Mouse (Mus musculus): ENCODE results near the gene 4930404N11Rik. TPM values are rescaled to one million over a fixed set of nuclear protein-coding genes. Genes with fewer than 3 reads are reported as not detected.
A peak's percentile ranks its signal among the peaks of the same experiment; 100 is the strongest.

Gene 4930404N11Rik
- polyA plus RNA-seq, 1 experiment from 2014 or later: 0.81 TPM

- Histone ChIP-seq H3K4me3 (no peak overlapping the region), H3K4me2 (0 out of 2 replicates have a peak overlapping the region, but pooled peaks have one; percentile 2), H3K4me1 (replicated peaks) (peaks cover 88% of the 10 kb centered on the region), H3K27ac (0 out of 2 replicates have a peak overlapping the region, but pooled peaks have one; percentile 2), H3K9ac (no peak overlapping the region), H3K27me3 (no peaks in the 10 kb centered on the region), H3K36me3 (no peaks in the 10 kb centered on the region), H3K9me3 (replicated peaks) (no peaks in the 10 kb centered on the region)
- 54% methylated on average over 8 of the region's 8 CpGs for WGBS
- ATAC-seq (replicated peaks; ENCODE audit: insufficient number of reproducible peaks, insufficient read depth, low FRiP score, low read depth): no peak
These were observed 4.9 kb downstream of the 4930404N11Rik start for GRCm38 (mm10) chr10:81360721-81361120.

GRCm38 (mm10) chr10:81358841-81359240 lies 6.8 kb downstream of the 4930404N11Rik start:
- Histone ChIP-seq H3K27me3 (no peaks in the 10 kb centered on the region), H3K4me1 (replicated peaks) (peaks cover 71% of the 10 kb centered on the region), H3K9ac (0 out of 2 replicates have a peak overlapping the region, but pooled peaks have one; percentile 95), H3K36me3 (no peaks in the 10 kb centered on the region), H3K4me2 (peak overlapping the region; percentile 98), H3K27ac (peak overlapping the region; percentile 78), H3K4me3 (peak overlapping the region; percentile 95), H3K9me3 (replicated peaks) (no peaks in the 10 kb centered on the region)
- ATAC-seq (replicated peaks; ENCODE audit: insufficient number of reproducible peaks, insufficient read depth, low FRiP score, low read depth): no peak
- 63% methylated on average over 1 of the region's 1 CpGs for WGBS

- no peaks in the 10 kb centered on the region for H3K9me3 ChIP-seq (replicated peaks)
- no peaks in the 10 kb centered on the region for H3K27me3 ChIP-seq
- H3K4me2 ChIP-seq: peak overlapping the region; percentile 98
- peak overlapping the region; percentile 95 for H3K9ac ChIP-seq
- no peak for ATAC-seq (replicated peaks; ENCODE audit: insufficient number of reproducible peaks, insufficient read depth, low FRiP score, low read depth)
- peak overlapping the region; percentile 95 for H3K4me3 ChIP-seq
- peak overlapping the region; percentile 78 for H3K27ac ChIP-seq
- no peaks in the 10 kb centered on the region for H3K36me3 ChIP-seq
- 14% methylated on average over 4 of the region's 4 CpGs for WGBS
- peaks cover 64% of the 10 kb centered on the region for H3K4me1 ChIP-seq (replicated peaks)
These were observed 7.4 kb downstream of the 4930404N11Rik start for GRCm38 (mm10) chr10:81358209-81358608.

- Histone ChIP-seq H3K4me2 (peak within 1 kb of the TSS; percentile 98), H3K27me3 (no peaks in the 10 kb centered on the region), H3K9me3 (replicated peaks) (no peaks in the 10 kb centered on the region), H3K27ac (peak within 1 kb of the TSS; percentile 78), H3K9ac (peak within 1 kb of the TSS; percentile 95), H3K4me3 (peak within 1 kb of the TSS; percentile 95), H3K36me3 (no peaks in the 10 kb centered on the region), H3K4me1 (replicated peaks) (peaks cover 54% of the 10 kb centered on the region)
- peak; percentile 81 for ATAC-seq (replicated peaks; ENCODE audit: insufficient number of reproducible peaks, insufficient read depth, low FRiP score, low read depth)
- WGBS: 2% methylated on average over 79 of the region's 79 CpGs
These were observed 8.4 kb downstream of the 4930404N11Rik start, which contains the start of gene Mfsd12 for GRCm38 (mm10) chr10:81356991-81357844. Mfsd12 (plus strand) TSS chr10:81357491.

- Histone ChIP-seq H3K9me3 (replicated peaks) (no peaks in the 10 kb centered on the region), H3K9ac (peak overlapping the region; percentile 8; the same call in 1 of the 2 replicates)
These were observed 9.1 kb downstream of the 4930404N11Rik start for GRCm38 (mm10) chr10:81356352-81356990.

DNA sequence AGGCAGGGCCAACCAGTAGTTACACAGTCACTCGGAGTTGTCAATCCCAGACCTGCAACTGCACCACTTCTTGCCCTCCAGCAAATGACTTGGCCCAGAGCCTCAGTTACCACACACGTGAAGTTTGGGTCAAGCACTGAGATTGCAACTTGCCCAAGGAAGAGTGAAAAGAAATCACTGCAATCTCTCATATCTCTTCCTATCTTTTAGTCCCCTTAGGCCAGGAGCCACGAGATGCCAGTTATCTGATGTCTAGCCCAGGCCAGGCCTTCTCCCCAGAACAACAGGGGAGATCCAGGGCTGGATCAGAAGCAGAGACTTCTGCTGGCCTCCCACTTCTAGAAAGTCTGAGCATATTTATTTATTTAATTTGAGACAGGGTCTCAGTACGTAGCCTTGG lies 10.1 kb downstream of the 4930404N11Rik start:
- WGBS: 68% methylated on average over 4 of the region's 4 CpGs
- Histone ChIP-seq H3K4me1 (replicated peaks) (peaks cover 46% of the 10 kb centered on the region), H3K27me3 (no peaks in the 10 kb centered on the region), H3K27ac (no peak overlapping the region), H3K9ac (no peak overlapping the region), H3K4me2 (no peak overlapping the region), H3K4me3 (no peak overlapping the region), H3K36me3 (no peaks in the 10 kb centered on the region), H3K9me3 (replicated peaks) (no peaks in the 10 kb centered on the region)
- ATAC-seq (replicated peaks; ENCODE audit: insufficient number of reproducible peaks, insufficient read depth, low FRiP score, low read depth): no peak

More at GRCm38 (mm10) chr10:81356352-81356990, 9.1 kb downstream of the 4930404N11Rik start:
- Histone ChIP-seq H3K4me2 (peak overlapping the region; percentile 98), H3K27me3 (no peaks in the 10 kb centered on the region), H3K27ac (peak overlapping the region; percentile 46; the same call in 1 of the 2 replicates), H3K36me3 (no peaks in the 10 kb centered on the region), H3K4me3 (peak overlapping the region; percentile 95), H3K4me1 (replicated peaks) (peaks cover 49% of the 10 kb centered on the region)
- ATAC-seq (replicated peaks; ENCODE audit: insufficient number of reproducible peaks, insufficient read depth, low FRiP score, low read depth): no peak
- 50% methylated on average over 12 of the region's 12 CpGs for WGBS

GRCm38 (mm10) chr10:81354738-81355477 lies 10.7 kb downstream of the 4930404N11Rik start:
- Histone ChIP-seq H3K9ac (no peak overlapping the region), H3K4me1 (replicated peaks) (peaks cover 40% of the 10 kb centered on the region), H3K4me2 (no peak overlapping the region), H3K9me3 (replicated peaks) (no peaks in the 10 kb centered on the region), H3K4me3 (no peak overlapping the region), H3K27me3 (no peaks in the 10 kb centered on the region), H3K27ac (peak overlapping the region; percentile 37; the same call in 1 of the 2 replicates), H3K36me3 (no peaks in the 10 kb centered on the region)
- 64% methylated on average over 9 of the region's 9 CpGs for WGBS
- no peak for ATAC-seq (replicated peaks; ENCODE audit: insufficient number of reproducible peaks, insufficient read depth, low FRiP score, low read depth)

DNA sequence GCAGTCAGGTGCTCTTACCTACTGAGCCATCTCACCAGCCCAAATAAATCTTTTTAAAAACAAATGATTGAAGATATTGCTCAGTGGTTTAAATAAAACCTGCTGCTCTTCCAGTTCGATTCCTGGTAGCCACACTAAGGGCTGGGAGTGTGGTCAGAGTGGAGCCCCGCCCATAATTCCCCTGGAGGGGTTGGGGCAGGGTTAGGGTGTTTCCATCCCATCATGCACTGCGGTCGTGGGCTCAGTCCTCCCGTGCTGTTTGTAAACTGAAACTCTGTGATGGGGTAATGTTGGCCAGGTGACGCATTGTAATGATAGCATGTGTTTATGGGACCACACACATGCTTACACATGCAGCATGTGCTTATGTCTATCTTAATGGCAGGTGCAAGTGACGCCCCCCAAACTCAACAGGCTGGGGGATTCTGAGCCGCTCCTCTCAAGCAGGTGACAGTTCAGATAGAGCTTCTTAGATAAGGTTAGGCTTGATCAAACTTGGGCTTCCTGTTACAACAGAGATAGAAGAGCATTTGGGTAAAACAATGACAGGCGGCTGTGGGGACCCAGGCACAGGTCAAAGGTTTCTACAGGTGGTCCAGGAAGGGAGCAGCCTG lies 13.8 kb downstream of the 4930404N11Rik start:
- Histone ChIP-seq H3K9ac (no peak overlapping the region), H3K36me3 (peaks cover 7% of the 10 kb centered on the region; the same call in 1 of the 2 replicates), H3K27ac (no peak overlapping the region), H3K4me2 (no peak overlapping the region), H3K27me3 (no peaks in the 10 kb centered on the region), H3K4me1 (replicated peaks) (peaks cover 44% of the 10 kb centered on the region), H3K4me3 (no peak overlapping the region), H3K9me3 (replicated peaks) (no peaks in the 10 kb centered on the region)
- no peak for ATAC-seq (replicated peaks; ENCODE audit: insufficient number of reproducible peaks, insufficient read depth, low FRiP score, low read depth)
- 18% methylated on average over 9 of the region's 9 CpGs for WGBS

GRCm38 (mm10) chr10:81350351-81351063 lies 15.1 kb downstream of the 4930404N11Rik start, which contains the start of gene Hmg20b:
Hmg20b (minus strand) TSS chr10:81350480.
- Histone ChIP-seq H3K27ac (peak within 1 kb of the TSS; percentile 83), H3K4me2 (peak within 1 kb of the TSS; percentile 73), H3K4me1 (replicated peaks) (peaks cover 43% of the 10 kb centered on the region), H3K9me3 (replicated peaks) (no peaks in the 10 kb centered on the region), H3K4me3 (peak within 1 kb of the TSS; percentile 73), H3K9ac (peak within 1 kb of the TSS; percentile 90), H3K27me3 (no peaks in the 10 kb centered on the region), H3K36me3 (peaks cover 20% of the 10 kb centered on the region; the same call in 1 of the 2 replicates)
- peak; percentile 94 for ATAC-seq (replicated peaks; ENCODE audit: insufficient number of reproducible peaks, insufficient read depth, low FRiP score, low read depth)
- under 1% methylated on average over 54 of the region's 54 CpGs for WGBS

DNA sequence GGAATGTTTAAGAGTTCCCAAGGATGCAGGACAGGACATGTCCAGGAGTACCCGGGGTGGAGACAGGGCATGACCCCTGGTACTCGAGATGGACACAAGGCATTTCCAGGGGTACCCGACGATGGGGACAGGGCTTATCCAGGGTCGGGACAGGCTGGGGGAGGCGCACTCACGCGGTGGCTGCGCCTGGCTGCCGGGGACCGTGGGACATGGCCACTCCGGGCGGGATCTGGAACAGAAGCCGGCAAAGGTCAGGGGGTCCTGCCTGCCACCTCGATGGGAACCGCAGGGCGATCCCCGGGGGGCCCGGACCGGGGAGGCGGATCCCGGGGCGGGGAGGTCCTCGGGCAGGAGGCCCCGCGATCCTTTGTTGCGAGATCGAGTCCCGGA lies 15.7 kb downstream of the 4930404N11Rik start:
- peak overlapping the region; percentile 90 for H3K9ac ChIP-seq
- no peaks in the 10 kb centered on the region for H3K9me3 ChIP-seq (replicated peaks)
- no peaks in the 10 kb centered on the region for H3K27me3 ChIP-seq
- H3K4me3 ChIP-seq: peak overlapping the region; percentile 73
- peaks cover 21% of the 10 kb centered on the region; the same call in 1 of the 2 replicates for H3K36me3 ChIP-seq
- peaks cover 45% of the 10 kb centered on the region for H3K4me1 ChIP-seq (replicated peaks)
- H3K27ac ChIP-seq: peak overlapping the region; percentile 83
- under 1% methylated on average over 29 of the region's 29 CpGs for WGBS
- ATAC-seq (replicated peaks; ENCODE audit: insufficient number of reproducible peaks, insufficient read depth, low FRiP score, low read depth): no peak; the same call in 1 of the 2 replicates
- H3K4me2 ChIP-seq: peak overlapping the region; percentile 73
